Mouse (Mus musculus) cerebellum, adult 2 months (tissue): ENCODE results near the gene Arhgap15. TPM values are rescaled to one million over a fixed set of nuclear protein-coding genes. Genes with fewer than 3 reads are reported as not detected.

ENCODE experiments used
- DNase-seq, 2 experiments: peaks; one replicate each; pipeline ENCODE4 v3.0.0; 2021
- H3K27ac ChIP-seq: fragments of 200-500 bp; 2 replicates; pipeline ENCODE4 v1.5.1; 2012; ENCODE audit warnings: low read length, control low read depth, inconsistent platforms; ENCODE audit not compliant: insufficient read depth
- H3K27me3 ChIP-seq: fragments of 200-500 bp; 2 replicates; pipeline ENCODE4 v1.6.1; 2012; ENCODE audit warnings: inconsistent platforms, mild to moderate bottlenecking, low read length, moderate library complexity; ENCODE audit not compliant: control insufficient read depth, insufficient read depth
- H3K4me1 ChIP-seq: fragments of 200-500 bp; 2 replicates; pipeline ENCODE4 v1.6.1; 2011; ENCODE audit warnings: low read length; ENCODE audit not compliant: control insufficient read depth, insufficient read depth
- H3K4me3 ChIP-seq: fragments of 200-500 bp; replicated peaks from 2 replicates; pipeline ENCODE3; 2011; ENCODE audit warnings: mild to moderate bottlenecking, low read depth, low read length, control low read depth; ENCODE audit not compliant: insufficient read depth
- CTCF ChIP-seq: fragments of 200-500 bp; IDR thresholded peaks from 2 replicates; pipeline ENCODE4 v1.5.1; 2011; ENCODE audit warnings: low read depth, mild to moderate bottlenecking, control low read depth, low read length, moderate library complexity, borderline replicate concordance; ENCODE audit not compliant: insufficient read depth
- POLR2A ChIP-seq: fragments of 200-500 bp; IDR thresholded peaks from 2 replicates; pipeline ENCODE4 v1.6.1; 2011; ENCODE audit warnings: low read length, control low read depth, borderline replicate concordance; ENCODE audit not compliant: insufficient read depth
- WGBS: fragments of 180-500 bp; shearing (Covaris S2); methylation state at CpG from one replicate; pipeline ENCODE4 v1.1.7; 2018; 5-methylcytosine and 5-hydroxymethylcytosine counted together
- polyA plus RNA-seq: library from polyadenylated mRNA; depleted of rRNA; stranded (reverse); fragments of >200 nt; gene quantifications from 2 replicates; pipeline ENCODE4 v1.2.3, GENCODE M21; 2012

The Arhgap15 gene
- polyA plus RNA-seq, 1 experiment: 2.3 TPM

GRCm38 (mm10) chr2:44039522-44040203 lies 291.0 kb downstream of the Arhgap15 start:
- no peak overlapping the region for H3K27ac ChIP-seq
- no peak overlapping the region for H3K4me3 ChIP-seq
- no peaks in the 10 kb centered on the region for H3K4me1 ChIP-seq
- no peaks in the 10 kb centered on the region for H3K27me3 ChIP-seq
- WGBS: 90% methylated on average over 3 of the region's 3 CpGs
- TF ChIP-seq POLR2A (no peak), CTCF (no peak)
- DNase-seq: no peak

- no peak for TF ChIP-seq POLR2A
- no peak for TF ChIP-seq CTCF
- 85% methylated on average over 2 of the region's 2 CpGs for WGBS
- Histone ChIP-seq H3K27me3 (no peaks in the 10 kb centered on the region), H3K4me1 (no peaks in the 10 kb centered on the region), H3K4me3 (no peak overlapping the region), H3K27ac (no peak overlapping the region)
- no peak for DNase-seq
These were observed 295.5 kb downstream of the Arhgap15 start for GRCm38 (mm10) chr2:44044088-44044487.

GRCm38 (mm10) chr2:44044634-44045033 lies 296.0 kb downstream of the Arhgap15 start:
- no peak for TF ChIP-seq CTCF
- TF ChIP-seq POLR2A: no peak
- 98% methylated on average over 1 of the region's 1 CpGs for WGBS

GRCm38 (mm10) chr2:44045231-44045630 lies 296.6 kb downstream of the Arhgap15 start:
- H3K27ac ChIP-seq: no peak overlapping the region
- no peak overlapping the region for H3K4me3 ChIP-seq
- 20% methylated on average over 1 of the region's 1 CpGs for WGBS
- no peaks in the 10 kb centered on the region for H3K27me3 ChIP-seq
- H3K4me1 ChIP-seq: no peaks in the 10 kb centered on the region
- no peak for DNase-seq
- no peak for TF ChIP-seq CTCF
- TF ChIP-seq POLR2A: no peak

More at GRCm38 (mm10) chr2:44044634-44045033, 296.0 kb downstream of the Arhgap15 start:
- no peak for DNase-seq
- H3K27ac ChIP-seq: no peak overlapping the region
- H3K4me1 ChIP-seq: no peaks in the 10 kb centered on the region
- no peak overlapping the region for H3K4me3 ChIP-seq
- no peaks in the 10 kb centered on the region for H3K27me3 ChIP-seq

GRCm38 (mm10) chr2:44060306-44060705 lies 311.7 kb downstream of the Arhgap15 start:
- TF ChIP-seq CTCF: no peak
- no peak for TF ChIP-seq POLR2A
- Histone ChIP-seq H3K27ac (no peak overlapping the region), H3K4me3 (no peak overlapping the region), H3K27me3 (no peaks in the 10 kb centered on the region), H3K4me1 (no peaks in the 10 kb centered on the region)
- DNase-seq: no peak
- WGBS: 85% methylated on average over 9 of the region's 9 CpGs

- H3K4me1 ChIP-seq: no peaks in the 10 kb centered on the region
- TF ChIP-seq CTCF: no peak
- no peak for TF ChIP-seq POLR2A
- no peak for DNase-seq
- no peak overlapping the region for H3K27ac ChIP-seq
- H3K27me3 ChIP-seq: no peaks in the 10 kb centered on the region
- no peak overlapping the region for H3K4me3 ChIP-seq
- 72% methylated on average over 8 of the region's 8 CpGs for WGBS
These were observed 312.1 kb downstream of the Arhgap15 start for GRCm38 (mm10) chr2:44060716-44061115.

- DNase-seq: no peak
- Histone ChIP-seq H3K27me3 (no peaks in the 10 kb centered on the region), H3K4me1 (no peaks in the 10 kb centered on the region; the same call in none of the 2 replicates), H3K4me3 (no peak overlapping the region), H3K27ac (no peak overlapping the region)
- no peak for TF ChIP-seq CTCF
- no peak for TF ChIP-seq POLR2A
- 92% methylated on average over 5 of the region's 5 CpGs for WGBS
These were observed 316.4 kb downstream of the Arhgap15 start for GRCm38 (mm10) chr2:44065067-44065466.

- WGBS: 39% methylated on average over 7 of the region's 7 CpGs
These were observed 319.7 kb downstream of the Arhgap15 start for GRCm38 (mm10) chr2:44068151-44068840.

More at GRCm38 (mm10) chr2:44068151-44068840, 319.7 kb downstream of the Arhgap15 start:
- Histone ChIP-seq H3K27me3 (no peaks in the 10 kb centered on the region), H3K4me3 (no peak overlapping the region), H3K27ac (no peak overlapping the region), H3K4me1 (no peaks in the 10 kb centered on the region; the same call in none of the 2 replicates)
- TF ChIP-seq POLR2A (no peak), CTCF (no peak)
- DNase-seq: no peak
